Mouse (Mus musculus) lung, postnatal 0 days (tissue): ENCODE results near the gene Rbfox2.

Experiments
- CTCF ChIP-seq: IDR thresholded peaks from 2 replicates; pipeline ENCODE4 v1.5.1; 2016; ENCODE audit warnings: antibody characterized with exemption, mild to moderate bottlenecking
- EP300 ChIP-seq: IDR thresholded peaks from 2 replicates; pipeline ENCODE4 v1.6.1; 2016; ENCODE audit warnings: antibody characterized with exemption, mild to moderate bottlenecking, control low read depth

GRCm38 (mm10) chr15:77292381-77292780 is 14.4 kb downstream of the Rbfox2 start:
- no peak for TF ChIP-seq CTCF
- no peak for TF ChIP-seq EP300
